Mouse (Mus musculus) limb, embryonic 14.5 days (tissue): ENCODE measurements at regions not wholly inside any gene's neighbourhood (a gene's known extent, or its start where the extent isn't known, plus 50 kb on each side); places are given as distances from the start of the nearest gene placed in this dataset.
A peak's percentile ranks its signal among the peaks of the same experiment; 100 is the strongest.

Experiments
- ATAC-seq: fragments of 200-750 bp; cut with Nextera tagmentation; 2 replicates; pipeline ENCODE4 v1.8.0; 2017; ENCODE audit warnings: low read depth, moderate number of reproducible peaks, moderate TSS enrichment; ENCODE audit not compliant: low FRiP score
- DNase-seq: peaks from one replicate; pipeline ENCODE4 v3.0.0-alpha.2; 2015; ENCODE audit warnings: low spot score
- H3K27ac ChIP-seq: fragments of 300-500 bp; sonication (generic); replicated peaks from 2 replicates; pipeline ENCODE4 v1.5.1; 2014; ENCODE audit warnings: low read depth, mild to moderate bottlenecking, low read length, moderate library complexity, mixed read lengths
- H3K27me3 ChIP-seq: fragments of 300-500 bp; sonication (generic); 2 replicates; pipeline ENCODE4 v1.6.1; 2014; ENCODE audit warnings: low read length, mixed read lengths; ENCODE audit not compliant: control insufficient read depth, insufficient read depth
- H3K36me3 ChIP-seq: fragments of 300-500 bp; sonication (generic); 2 replicates; pipeline ENCODE4 v1.6.1; 2014; ENCODE audit warnings: mild to moderate bottlenecking, low read length, moderate library complexity, mixed read lengths; ENCODE audit not compliant: control insufficient read depth, insufficient read depth
- H3K4me1 ChIP-seq: fragments of 300-500 bp; sonication (generic); 2 replicates; pipeline ENCODE4 v1.6.1; 2014; ENCODE audit warnings: antibody characterized with exemption, low read length, mixed read lengths; ENCODE audit not compliant: control insufficient read depth, insufficient read depth
- H3K4me2 ChIP-seq: fragments of 300-500 bp; sonication (generic); replicated peaks from 2 replicates; pipeline ENCODE4 v1.6.1; 2014; ENCODE audit warnings: low read depth, mild to moderate bottlenecking, low read length, moderate library complexity; ENCODE audit not compliant: severe bottlenecking
- H3K4me3 ChIP-seq: fragments of 300-500 bp; sonication (generic); replicated peaks from 2 replicates; pipeline ENCODE4 v1.5.1; 2014; ENCODE audit warnings: low read length
- H3K9ac ChIP-seq: fragments of 300-500 bp; sonication (generic); 2 replicates; pipeline ENCODE4 v1.6.1; 2014; ENCODE audit warnings: mild to moderate bottlenecking, low read depth, low read length, moderate library complexity; ENCODE audit not compliant: severe bottlenecking
- H3K9me3 ChIP-seq: fragments of 300-500 bp; sonication (generic); 2 replicates; pipeline ENCODE4 v1.6.1; 2016; ENCODE audit warnings: low read length; ENCODE audit not compliant: control insufficient read depth
- POLR2A ChIP-seq: fragments of 200-500 bp; IDR thresholded peaks from 2 replicates; pipeline ENCODE4 v1.8.0; 2012; ENCODE audit warnings: inconsistent platforms, mild to moderate bottlenecking, moderate library complexity, borderline replicate concordance; ENCODE audit not compliant: insufficient read depth, insufficient read length; ENCODE audit errors: extremely low read depth
- WGBS: fragments of 180-500 bp; shearing (Covaris S2); extraction: QIAGEN DNeasy Blood & Tissue Kit; methylation state at CpG from one replicate; pipeline ENCODE4 v1.1.7; 2014; 5-methylcytosine and 5-hydroxymethylcytosine counted together

- Histone ChIP-seq H3K27me3 (no peaks in the 10 kb centered on the region), H3K4me2 (no peak overlapping the region), H3K9me3 (no peaks in the 10 kb centered on the region), H3K27ac (no peak overlapping the region), H3K9ac (no peak overlapping the region), H3K36me3 (no peaks in the 10 kb centered on the region), H3K4me3 (no peak overlapping the region), H3K4me1 (no peaks in the 10 kb centered on the region)
- 11% methylated on average over 2 of the region's 2 CpGs for WGBS
- DNase-seq: peak; percentile 87
- no peak for TF ChIP-seq POLR2A
- ATAC-seq: peak; percentile 44; the same call in 1 of the 2 replicates
Observed at GRCm38 (mm10) chr8:36361255-36361654, 595.7 kb downstream of the Gm19410 start.

- no peak overlapping the region for H3K27ac ChIP-seq
- no peaks in the 10 kb centered on the region for H3K9me3 ChIP-seq
- ATAC-seq: no peak
- 44% methylated on average over 8 of the region's 8 CpGs for WGBS
- TF ChIP-seq POLR2A: no peak
- DNase-seq: no peak
- no peaks in the 10 kb centered on the region for H3K36me3 ChIP-seq
- no peak overlapping the region for H3K4me2 ChIP-seq
- no peak overlapping the region for H3K9ac ChIP-seq
- H3K4me1 ChIP-seq: no peaks in the 10 kb centered on the region
- H3K27me3 ChIP-seq: no peaks in the 10 kb centered on the region
- H3K4me3 ChIP-seq: no peak overlapping the region
Observed at GRCm38 (mm10) chr8:36361818-36362217, 596.2 kb downstream of the Gm19410 start.

DNA sequence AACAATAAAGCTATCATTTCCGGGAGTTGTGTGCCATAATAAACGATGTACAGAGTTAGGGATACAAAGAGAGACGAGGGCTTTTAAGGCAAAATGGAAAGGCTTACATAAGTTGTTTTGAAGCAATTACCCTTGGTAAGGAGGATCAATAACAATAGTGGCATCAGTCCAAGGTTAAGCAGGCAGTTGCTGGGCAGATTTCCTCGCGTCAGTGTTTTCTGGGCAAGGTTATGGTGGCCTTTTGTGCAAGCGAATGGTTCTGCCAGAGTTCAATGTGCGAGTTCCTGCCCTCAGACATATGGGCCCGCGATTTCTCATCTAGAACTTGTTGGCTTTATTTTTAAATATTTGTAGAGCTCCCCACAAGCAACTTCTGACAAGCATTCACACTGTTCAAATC is 597.7 kb downstream of the Gm19410 start:
- Histone ChIP-seq H3K27ac (no peak overlapping the region), H3K27me3 (no peaks in the 10 kb centered on the region), H3K4me3 (no peak overlapping the region), H3K9ac (no peak overlapping the region), H3K36me3 (no peaks in the 10 kb centered on the region), H3K4me2 (no peak overlapping the region), H3K9me3 (no peaks in the 10 kb centered on the region), H3K4me1 (no peaks in the 10 kb centered on the region)
- 74% methylated on average over 9 of the region's 9 CpGs for WGBS
- no peak for TF ChIP-seq POLR2A
- DNase-seq: no peak
- no peak for ATAC-seq

DNA sequence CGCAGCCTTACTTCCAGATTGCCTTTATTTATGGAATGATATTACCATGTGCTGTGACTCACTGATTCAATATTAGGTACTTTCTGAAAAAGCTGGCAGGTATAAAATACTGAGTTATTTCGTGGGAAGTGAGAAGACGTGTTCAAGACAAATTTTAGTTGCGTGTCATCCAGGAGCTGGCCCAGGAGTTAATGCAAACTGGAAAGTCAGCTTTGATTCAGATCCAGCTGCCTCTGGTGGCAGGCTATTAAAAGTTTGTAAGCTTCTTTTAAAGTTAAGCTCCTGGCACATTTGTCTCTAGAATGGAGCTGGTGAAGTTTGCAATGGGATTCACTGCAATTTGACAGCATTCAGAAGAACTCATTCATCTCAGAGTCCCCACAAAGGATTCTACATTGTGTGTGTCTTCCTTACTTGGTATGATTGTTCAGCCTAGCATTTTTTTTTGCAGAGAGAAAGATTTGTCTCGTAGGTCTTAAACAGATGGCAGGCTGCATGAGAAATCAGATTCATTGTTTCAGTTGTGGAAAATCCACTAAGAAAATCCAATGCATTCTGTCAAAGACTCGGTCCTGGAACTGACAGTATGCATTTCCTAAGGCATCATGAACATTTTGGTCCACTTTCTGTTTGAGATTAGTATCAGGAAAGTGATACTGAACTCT is 599.1 kb downstream of the Gm19410 start:
- DNase-seq (no peak), ATAC-seq (no peak)
- no peak overlapping the region for H3K4me3 ChIP-seq
- H3K9me3 ChIP-seq: no peaks in the 10 kb centered on the region
- H3K36me3 ChIP-seq: no peaks in the 10 kb centered on the region
- no peak overlapping the region for H3K27ac ChIP-seq
- no peak overlapping the region for H3K9ac ChIP-seq
- 51% methylated on average over 6 of the region's 6 CpGs for WGBS
- no peak overlapping the region for H3K4me2 ChIP-seq
- TF ChIP-seq POLR2A: no peak
- H3K27me3 ChIP-seq: no peaks in the 10 kb centered on the region
- no peaks in the 10 kb centered on the region for H3K4me1 ChIP-seq

DNA sequence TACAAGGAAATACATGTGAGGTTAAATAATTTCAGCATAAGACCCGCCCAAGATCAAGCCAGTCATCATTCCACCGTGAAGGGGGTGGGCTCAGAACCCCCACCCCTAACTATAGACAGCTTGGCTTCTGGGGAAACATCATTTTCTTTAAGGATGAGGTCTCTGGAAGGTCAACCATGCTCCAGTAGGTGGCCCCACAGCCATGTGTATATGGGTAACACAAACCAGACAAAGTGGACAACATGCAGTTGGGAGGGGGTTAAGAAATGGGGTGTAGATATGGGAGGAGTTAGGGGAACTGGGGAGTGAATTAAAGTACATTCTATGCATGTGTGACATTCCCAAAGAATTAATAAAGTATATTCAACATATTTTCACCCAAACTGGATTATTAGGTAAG is 600.4 kb downstream of the Gm19410 start:
- H3K4me2 ChIP-seq: no peak overlapping the region
- DNase-seq (no peak), ATAC-seq (no peak)
- no peak overlapping the region for H3K27ac ChIP-seq
- no peaks in the 10 kb centered on the region for H3K4me1 ChIP-seq
- no peak overlapping the region for H3K9ac ChIP-seq
- no peak overlapping the region for H3K4me3 ChIP-seq
- no peaks in the 10 kb centered on the region for H3K9me3 ChIP-seq
- 70% methylated on average over 2 of the region's 2 CpGs for WGBS
- no peak for TF ChIP-seq POLR2A
- no peaks in the 10 kb centered on the region for H3K27me3 ChIP-seq
- no peaks in the 10 kb centered on the region for H3K36me3 ChIP-seq
